Mouse (Mus musculus): ENCODE measurements around the gene Lsg1. TPM values are rescaled to one million over a fixed set of nuclear protein-coding genes. Genes with fewer than 3 reads are reported as not detected.
A peak's percentile ranks its signal among the peaks of the same experiment; 100 is the strongest.

The Lsg1 gene
- total and polyA plus RNA-seq, 2 experiments from 2014 or later = 16.7 to 42.1 TPM

DNA sequence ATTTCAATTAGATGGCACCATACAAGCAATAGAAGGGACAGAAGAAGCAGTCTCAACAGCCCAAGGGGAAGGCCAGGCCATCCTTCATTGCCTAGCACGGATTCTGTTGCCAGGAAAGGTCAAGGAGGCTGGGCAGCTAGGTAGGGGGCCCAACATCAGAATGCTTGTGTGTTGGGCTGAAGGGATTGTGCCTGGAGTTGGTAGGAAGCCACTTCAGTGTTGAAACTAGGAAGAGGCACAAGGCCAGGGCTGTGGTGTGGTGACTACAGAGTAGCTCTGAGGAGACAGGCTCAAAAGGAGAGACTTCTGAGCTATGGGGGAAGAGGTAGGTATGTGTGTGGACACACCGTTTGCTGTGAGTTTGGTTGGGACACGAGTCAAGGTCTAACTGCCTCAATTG is 8.0 kb upstream of the Lsg1 start:
- ATAC-seq (no peak), DNase-seq (ENCODE audit: low spot score) (no peak)
- Histone ChIP-seq H3K9me3 (ENCODE audit: low read length) (no peaks in the 10 kb centered on the region), H3K4me3 (ENCODE audit: low read length) (no peak overlapping the region), H3K27me3 (ENCODE audit: insufficient read depth, low read length) (no peaks in the 10 kb centered on the region), H3K36me3 (ENCODE audit: insufficient read depth, low read length) (no peaks in the 10 kb centered on the region), H3K4me2 (ENCODE audit: low read depth, low read length) (no peak overlapping the region), H3K9ac (replicated peaks; ENCODE audit: low read length) (no peak overlapping the region), H3K27ac (no peak overlapping the region), H3K4me1 (ENCODE audit: insufficient read depth, low read length) (no peaks in the 10 kb centered on the region; the same call in 1 of the 2 replicates)
- WGBS = 51% methylated on average over 3 of the region's 3 CpGs
- no peak for TF ChIP-seq CTCF (IDR thresholded peaks at IDR 0.05; ENCODE audit: low read depth)

DNA sequence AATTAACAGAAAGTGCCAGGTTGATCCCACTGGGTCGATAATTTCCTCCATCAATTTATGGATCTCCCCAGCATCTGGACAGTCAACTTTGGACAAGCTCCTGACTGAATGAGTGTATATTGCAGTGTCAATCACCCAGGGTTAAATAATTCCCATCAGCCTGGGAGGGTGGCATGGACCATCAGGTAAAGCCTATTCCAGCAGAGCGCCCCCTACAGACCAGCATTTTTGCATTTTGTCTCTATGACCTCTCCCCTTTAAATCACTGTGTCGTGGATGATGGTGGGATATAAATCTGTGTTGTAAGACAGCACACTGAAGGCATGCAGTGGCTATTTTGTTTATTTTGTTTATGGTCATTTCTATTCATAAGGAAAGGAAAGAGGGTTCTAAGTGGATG is 4.6 kb upstream of the Lsg1 start:
- H3K36me3 ChIP-seq (ENCODE audit: insufficient read depth, low read length) = no peaks in the 10 kb centered on the region
- H3K4me1 ChIP-seq (ENCODE audit: insufficient read depth, low read length) = no peaks in the 10 kb centered on the region; the same call in 1 of the 2 replicates
- H3K27ac ChIP-seq = no peak overlapping the region
- ATAC-seq (no peak), DNase-seq (ENCODE audit: low spot score) (no peak)
- no peak for TF ChIP-seq CTCF (IDR thresholded peaks at IDR 0.05; ENCODE audit: low read depth)
- H3K4me3 ChIP-seq (ENCODE audit: low read length) = no peak overlapping the region
- H3K9me3 ChIP-seq (ENCODE audit: low read length) = no peaks in the 10 kb centered on the region
- H3K4me2 ChIP-seq (ENCODE audit: low read depth, low read length) = no peak overlapping the region
- H3K27me3 ChIP-seq (ENCODE audit: insufficient read depth, low read length) = no peaks in the 10 kb centered on the region
- WGBS = 37% methylated on average over 3 of the region's 3 CpGs
- no peak overlapping the region for H3K9ac ChIP-seq (replicated peaks; ENCODE audit: low read length)

DNA sequence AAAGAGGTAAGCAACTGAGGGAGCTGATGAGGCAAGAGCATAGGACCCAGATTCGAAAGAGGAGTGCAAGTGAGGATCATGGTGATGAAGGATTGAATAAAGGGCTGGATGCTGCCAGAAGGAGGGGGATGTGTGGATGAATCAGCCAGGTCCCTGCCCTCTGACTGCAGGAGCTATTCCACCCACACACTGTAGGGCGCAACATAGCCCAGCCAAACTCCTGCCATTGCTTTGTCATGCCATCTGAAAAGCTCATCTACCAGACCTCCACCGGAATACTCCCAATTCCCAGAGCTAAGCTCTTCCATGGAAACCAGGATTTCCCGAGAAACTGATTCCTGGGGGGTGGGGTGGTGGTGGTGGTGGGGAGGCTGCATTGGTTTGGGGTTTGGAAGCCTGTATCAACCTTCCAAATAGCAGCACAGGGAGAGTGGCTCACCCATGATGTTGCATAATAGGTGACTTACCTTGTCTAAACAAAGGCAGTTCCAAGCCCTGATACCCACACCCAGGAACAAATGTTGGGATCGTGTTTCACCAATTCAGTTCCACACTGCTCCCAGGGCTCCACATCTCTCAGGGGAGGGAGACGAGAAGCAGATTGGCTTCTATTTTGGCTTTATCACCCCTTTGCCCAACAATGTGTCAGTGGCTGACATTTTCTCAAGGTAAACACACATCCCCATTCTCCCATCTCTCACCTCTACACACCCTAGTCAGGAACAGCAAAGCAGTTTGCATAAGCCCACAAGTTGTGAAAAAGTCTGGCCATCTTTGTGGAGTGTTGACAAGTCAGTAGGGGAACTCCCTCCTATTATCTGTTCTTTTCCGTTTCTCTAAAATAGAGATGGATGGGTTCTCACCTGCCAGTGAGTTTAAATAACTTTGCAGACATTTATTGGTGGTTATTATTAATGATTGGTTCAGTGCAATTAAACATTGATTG is 3.1 kb upstream of the Lsg1 start:
- ATAC-seq (no peak), DNase-seq (ENCODE audit: low spot score) (no peak)
- no peaks in the 10 kb centered on the region for H3K27me3 ChIP-seq (ENCODE audit: insufficient read depth, low read length)
- 46% methylated on average over 7 of the region's 7 CpGs for WGBS
- peaks cover 4% of the 10 kb centered on the region; the same call in 1 of the 2 replicates for H3K4me1 ChIP-seq (ENCODE audit: insufficient read depth, low read length)
- no peak overlapping the region; the same call in 1 of the 2 replicates for H3K9ac ChIP-seq (replicated peaks; ENCODE audit: low read length)
- no peaks in the 10 kb centered on the region for H3K9me3 ChIP-seq (ENCODE audit: low read length)
- no peak overlapping the region for H3K27ac ChIP-seq
- peak; percentile 28; the same call in 1 of the 2 replicates for TF ChIP-seq CTCF (IDR thresholded peaks at IDR 0.05; ENCODE audit: low read depth)
- H3K4me3 ChIP-seq (ENCODE audit: low read length) = no peak overlapping the region
- H3K36me3 ChIP-seq (ENCODE audit: insufficient read depth, low read length) = no peaks in the 10 kb centered on the region
- H3K4me2 ChIP-seq (ENCODE audit: low read depth, low read length) = no peak overlapping the region

DNA sequence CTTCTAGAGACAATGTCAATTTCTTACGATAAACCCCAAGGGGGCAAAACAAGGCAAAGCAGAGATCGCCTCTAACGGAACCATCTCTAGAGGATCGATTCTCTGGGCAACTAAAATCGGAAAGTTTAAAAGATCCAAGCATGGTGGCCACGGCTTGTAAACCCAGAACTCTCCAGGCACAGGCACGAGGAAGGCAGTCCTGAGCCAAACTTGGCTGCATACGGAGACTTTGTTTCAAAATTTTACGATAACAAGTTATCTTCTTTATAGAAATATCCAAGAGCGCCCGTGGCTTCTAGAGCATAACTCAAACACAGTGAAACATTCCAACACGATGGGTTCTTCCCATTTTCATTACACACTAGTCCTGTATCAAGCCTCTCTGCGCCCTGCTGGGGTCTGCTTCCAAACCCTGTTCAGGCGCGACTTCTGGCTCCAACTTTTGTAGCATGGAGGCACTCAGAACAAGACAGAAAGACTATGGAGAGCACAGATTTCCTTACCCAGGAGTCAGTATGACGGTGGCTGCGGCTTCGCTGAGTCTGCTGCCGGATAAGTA is 378 bp downstream of the Lsg1 start:
- H3K4me3 ChIP-seq (ENCODE audit: low read length) = peak overlapping the region; percentile 69
- H3K4me2 ChIP-seq (ENCODE audit: low read depth, low read length) = peak overlapping the region; percentile 96
- H3K27me3 ChIP-seq (ENCODE audit: insufficient read depth, low read length) = no peaks in the 10 kb centered on the region
- H3K9ac ChIP-seq (replicated peaks; ENCODE audit: low read length) = peak overlapping the region; percentile 51
- no peak for TF ChIP-seq CTCF (IDR thresholded peaks at IDR 0.05; ENCODE audit: low read depth)
- no peaks in the 10 kb centered on the region for H3K9me3 ChIP-seq (ENCODE audit: low read length)
- DNase-seq (ENCODE audit: low spot score) (no peak), ATAC-seq (peak; percentile 48; the same call in 1 of the 2 replicates)
- peaks cover 23% of the 10 kb centered on the region for H3K36me3 ChIP-seq (ENCODE audit: insufficient read depth, low read length)
- H3K27ac ChIP-seq = peak overlapping the region; percentile 84; the same call in 1 of the 2 replicates
- peaks cover 4% of the 10 kb centered on the region; the same call in 1 of the 2 replicates for H3K4me1 ChIP-seq (ENCODE audit: insufficient read depth, low read length)
- 2% methylated on average over 19 of the region's 19 CpGs for WGBS

DNA sequence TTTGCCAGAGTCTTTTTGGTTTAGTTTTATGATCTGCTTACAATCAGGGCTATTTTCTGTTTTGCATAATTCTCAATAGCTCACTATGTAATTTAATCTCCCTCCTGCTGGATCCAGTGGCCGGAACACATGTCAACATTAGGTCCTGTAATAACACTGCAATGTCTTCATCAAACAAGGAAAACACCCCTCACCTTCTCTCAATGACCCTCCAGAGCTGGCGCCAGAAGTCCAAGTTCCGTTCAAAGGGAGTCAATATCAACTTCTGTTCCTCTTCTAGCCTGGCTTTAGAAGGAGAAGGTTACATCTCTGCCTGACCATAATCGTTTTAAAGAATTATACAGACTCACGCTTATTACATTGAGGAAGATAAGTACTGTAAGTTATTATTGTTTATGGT is 6.6 kb downstream of the Lsg1 start:
- ATAC-seq = no peak
- Histone ChIP-seq H3K27me3 (ENCODE audit: insufficient read depth, low read length) (no peaks in the 10 kb centered on the region), H3K9ac (replicated peaks; ENCODE audit: low read length) (no peak overlapping the region), H3K9me3 (ENCODE audit: low read length) (no peaks in the 10 kb centered on the region), H3K27ac (no peak overlapping the region), H3K4me1 (ENCODE audit: insufficient read depth, low read length) (no peaks in the 10 kb centered on the region), H3K4me2 (ENCODE audit: low read depth, low read length) (no peak overlapping the region), H3K4me3 (ENCODE audit: low read length) (no peak overlapping the region), H3K36me3 (ENCODE audit: insufficient read depth, low read length) (peaks cover 80% of the 10 kb centered on the region)
- no peak for TF ChIP-seq CTCF (IDR thresholded peaks at IDR 0.05; ENCODE audit: low read depth)
- 86% methylated on average over 5 of the region's 5 CpGs for WGBS
- DNase-seq (ENCODE audit: low spot score) = no peak

DNA sequence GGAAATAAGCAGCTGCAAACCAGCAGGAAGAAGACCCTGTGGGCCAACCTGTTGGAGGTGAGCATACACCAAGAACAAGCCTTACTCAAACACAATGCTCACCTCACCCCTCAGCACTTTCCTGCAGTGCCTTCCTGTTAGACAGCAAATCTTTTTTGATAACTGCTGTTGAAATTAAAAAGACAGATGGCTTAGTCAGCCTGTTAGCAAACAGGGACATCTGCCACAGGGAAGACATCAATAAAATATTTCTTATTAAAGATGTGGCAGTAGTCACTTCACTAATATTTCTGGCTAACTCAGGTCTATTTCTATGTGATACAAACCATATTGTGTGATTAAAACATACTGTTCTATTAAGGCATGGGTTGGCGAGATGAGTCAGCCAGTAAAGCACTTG is 11.0 kb downstream of the Lsg1 start:
- Histone ChIP-seq H3K9ac (replicated peaks; ENCODE audit: low read length) (no peak overlapping the region), H3K27me3 (ENCODE audit: insufficient read depth, low read length) (no peaks in the 10 kb centered on the region), H3K36me3 (ENCODE audit: insufficient read depth, low read length) (peaks cover 75% of the 10 kb centered on the region), H3K4me2 (ENCODE audit: low read depth, low read length) (no peak overlapping the region), H3K9me3 (ENCODE audit: low read length) (no peaks in the 10 kb centered on the region), H3K4me1 (ENCODE audit: insufficient read depth, low read length) (no peaks in the 10 kb centered on the region), H3K27ac (no peak overlapping the region), H3K4me3 (ENCODE audit: low read length) (no peak overlapping the region)
- no peak for DNase-seq (ENCODE audit: low spot score)
- TF ChIP-seq CTCF (IDR thresholded peaks at IDR 0.05; ENCODE audit: low read depth) = no peak
- ATAC-seq = no peak
- 83% methylated on average over 1 of the region's 1 CpGs for WGBS
